Mouse (Mus musculus): ENCODE measurements around the gene Pifo. TPM values are rescaled to one million over a fixed set of nuclear protein-coding genes. Genes with fewer than 3 reads are reported as not detected.
"Not testable (repeated sequence)": the region's sequence is repeated elsewhere in the genome, so short reads cannot be mapped to it uniquely, and the experiment has no call there.

Gene Pifo
- not detected in 2 replicates for total RNA-seq (2021)
- long read RNA-seq = 0 reads

GRCm38 (mm10) chr3:106014546-106014945, at the start of gene Pifo:
TSS of gene Pifo (minus strand) at chr3:106014646.
- no peak for DNase-seq

GRCm38 (mm10) chr3:106057966-106058365, 43.5 kb upstream of the Pifo start:
- DNase-seq = no peak

GRCm38 (mm10) chr3:106051896-106052295, 37.5 kb upstream of the Pifo start:
- no peak for DNase-seq

- no peak for DNase-seq
These were observed 25.9 kb upstream of the Pifo start for GRCm38 (mm10) chr3:106040306-106040705.

- no peak for DNase-seq
These were observed 18.3 kb upstream of the Pifo start, which contains the start of gene Chil5 for GRCm38 (mm10) chr3:106032781-106033180. TSS of gene Chil5 (minus strand) at chr3:106032814.

GRCm38 (mm10) chr3:106024135-106024534, 9.7 kb upstream of the Pifo start:
- DNase-seq = no peak

- no peak for DNase-seq
These were observed 7.4 kb upstream of the Pifo start for GRCm38 (mm10) chr3:106021840-106022239.

GRCm38 (mm10) chr3:106003360-106003759, 11.1 kb downstream of the Pifo start:
- not testable (repeated sequence) for DNase-seq

- DNase-seq = no peak
These were observed 12.8 kb downstream of the Pifo start for GRCm38 (mm10) chr3:106001416-106002370.

GRCm38 (mm10) chr3:106000707-106001375, 13.6 kb downstream of the Pifo start:
- DNase-seq = no peak

GRCm38 (mm10) chr3:105994730-105995129, 19.7 kb downstream of the Pifo start:
- DNase-seq = no peak

GRCm38 (mm10) chr3:105991653-105992283, 22.7 kb downstream of the Pifo start:
- peak; percentile 24 for DNase-seq

GRCm38 (mm10) chr3:105989611-105990010, 24.8 kb downstream of the Pifo start:
- not testable (repeated sequence) for DNase-seq

GRCm38 (mm10) chr3:105974174-105974573, 40.3 kb downstream of the Pifo start:
- no peak for DNase-seq

- no peak for DNase-seq
These were observed 41.0 kb downstream of the Pifo start, which contains the start of gene Ovgp1 for GRCm38 (mm10) chr3:105973411-105973810. TSS of gene Ovgp1 (plus strand) at chr3:105973711.

- DNase-seq = no peak
These were observed 42.5 kb downstream of the Pifo start for GRCm38 (mm10) chr3:105971831-105972446.

- no peak for DNase-seq
These were observed 53.7 kb downstream of the Pifo start for GRCm38 (mm10) chr3:105960700-105961099.

- DNase-seq = no peak
These were observed 54.4 kb downstream of the Pifo start, which contains the start of gene Atp5f1 for GRCm38 (mm10) chr3:105959999-105960398. TSS of gene Atp5f1 (minus strand) at chr3:105960099.

- no peak for DNase-seq
These were observed 54.9 kb downstream of the Pifo start for GRCm38 (mm10) chr3:105959585-105959984.

GRCm38 (mm10) chr3:105958974-105959580, 55.4 kb downstream of the Pifo start, which contains the start of gene Wdr77:
TSS of gene Wdr77 (plus strand) at chr3:105959369.
- peak; percentile 94 for DNase-seq

GRCm38 (mm10) chr3:105958204-105958603, 56.2 kb downstream of the Pifo start:
- no peak for DNase-seq
